21 mouse cellular contexts compared by ENCODE assay signal in genomic region chr5:35029755-35030154, GRCm38 (mm10).
"Had no signal": no experiment of that assay in that cellular context is flagged by ENCODE, and none has a peak within 500 bp of the region (broad histone marks: within the 10 kb centered on the region; RNA-seq: fewer than 3 reads in every experiment).

No protein-coding gene starts in this region.

- ATAC-seq: intestine, embryonic 16.5 days; midbrain, embryonic 13.5 days had no signal

- H3K27me3 ChIP-seq: limb, embryonic 12.5 days; limb, embryonic 15.5 days; lung, embryonic 15.5 days; megakaryocyte, embryonic 14.5 days; midbrain, embryonic 13.5 days; neural tube, embryonic 12.5 days; neural tube, embryonic 15.5 days; stomach, embryonic 15.5 days had no signal

- H3K9ac ChIP-seq: limb, embryonic 12.5 days; limb, embryonic 15.5 days; lung, embryonic 15.5 days; midbrain, embryonic 13.5 days; neural tube, embryonic 12.5 days; neural tube, embryonic 15.5 days; stomach, embryonic 15.5 days had no signal

- DNase-seq: kidney, adult 18-20 months; kidney, adult 9 months; kidney, postnatal 14 days; kidney, postnatal 4 days; left cerebral cortex, postnatal 4 days; lung, adult 18-20 months; lung, postnatal 10 days; lung, postnatal 36 days; right cerebral cortex, postnatal 25 days; spleen, adult 18-20 months; thymus, postnatal 36 days had no signal

- H3K4me3 ChIP-seq: limb, embryonic 12.5 days; limb, embryonic 15.5 days; lung, embryonic 15.5 days; megakaryocyte, embryonic 14.5 days; midbrain, embryonic 10.5 days; midbrain, embryonic 13.5 days; neural tube, embryonic 12.5 days; neural tube, embryonic 15.5 days; stomach, embryonic 15.5 days had no signal

- H3K4me1 ChIP-seq: limb, embryonic 12.5 days; limb, embryonic 15.5 days; lung, embryonic 15.5 days; midbrain, embryonic 13.5 days; neural tube, embryonic 12.5 days; neural tube, embryonic 15.5 days; stomach, embryonic 15.5 days had no signal

- H3K27ac ChIP-seq: limb, embryonic 12.5 days; limb, embryonic 15.5 days; lung, embryonic 15.5 days; midbrain, embryonic 10.5 days; midbrain, embryonic 13.5 days; neural tube, embryonic 12.5 days; neural tube, embryonic 15.5 days; stomach, embryonic 15.5 days had no signal

- H3K4me2 ChIP-seq: limb, embryonic 12.5 days; limb, embryonic 15.5 days; lung, embryonic 15.5 days; midbrain, embryonic 13.5 days; neural tube, embryonic 12.5 days; neural tube, embryonic 15.5 days; stomach, embryonic 15.5 days had no signal

- H3K9me3 ChIP-seq: limb, embryonic 12.5 days; limb, embryonic 15.5 days; lung, embryonic 15.5 days; megakaryocyte, embryonic 14.5 days; midbrain, embryonic 10.5 days; midbrain, embryonic 13.5 days; neural tube, embryonic 12.5 days; neural tube, embryonic 15.5 days; stomach, embryonic 15.5 days had no signal
